Mouse (Mus musculus) forelimb bud, embryonic 11.5 days (tissue): ENCODE measurements at regions not wholly inside any gene's neighbourhood (a gene's known extent, or its start where the extent isn't known, plus 50 kb on each side); places are given as distances from the start of the nearest gene placed in this dataset.

Experiments used
- DNase-seq: peaks from one replicate; pipeline ENCODE4 v3.0.0-alpha.2; 2012; ENCODE audit warnings: low read depth, low spot score

DNA sequence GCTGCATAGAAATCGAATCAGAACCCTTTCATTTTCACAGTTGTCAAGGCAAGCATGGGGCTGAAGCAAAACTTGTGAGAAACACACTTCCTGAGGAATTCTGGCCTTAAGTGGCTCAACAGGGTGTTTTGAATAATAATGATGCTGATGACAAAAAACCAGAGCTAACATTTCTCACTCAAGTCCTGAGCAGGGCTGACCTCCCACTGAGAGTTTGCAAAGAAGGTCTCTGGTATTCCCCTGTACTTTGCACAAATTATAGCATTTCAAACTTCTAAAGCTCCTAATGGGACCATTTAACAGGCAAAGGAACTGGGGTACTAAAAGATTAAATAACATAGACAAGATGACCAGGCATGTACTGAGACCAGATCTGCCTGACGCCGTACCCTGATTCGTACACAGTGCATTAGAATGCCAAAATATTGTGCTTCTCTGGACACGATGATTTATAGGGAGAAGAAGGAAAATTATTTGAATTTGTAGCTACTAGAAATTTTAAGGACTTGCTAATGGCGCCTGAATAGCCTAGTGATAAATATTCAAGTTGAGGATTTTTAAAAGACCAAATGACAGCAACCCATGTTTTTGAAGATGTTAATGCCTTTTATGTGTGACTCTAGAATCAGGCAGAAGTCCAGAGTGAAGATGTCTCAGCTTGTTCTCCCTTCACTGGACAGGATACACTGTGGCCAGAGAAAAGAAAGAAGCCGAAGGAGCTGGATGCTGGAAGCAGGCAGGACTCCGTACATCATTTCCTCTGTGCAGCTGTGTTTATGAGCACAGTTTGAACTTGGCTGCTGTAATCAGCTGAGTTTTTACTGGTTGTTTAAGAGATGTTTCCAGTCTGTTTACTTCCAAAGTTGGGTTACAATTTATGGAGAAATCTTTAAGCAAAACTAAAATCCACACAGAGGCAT lies 1056.7 kb downstream of the Fam19a2 start:
- no peak for DNase-seq

GRCm38 (mm10) chr10:124332491-124332890 lies 1056.8 kb downstream of the Slc16a7 start:
- no peak for DNase-seq

DNA sequence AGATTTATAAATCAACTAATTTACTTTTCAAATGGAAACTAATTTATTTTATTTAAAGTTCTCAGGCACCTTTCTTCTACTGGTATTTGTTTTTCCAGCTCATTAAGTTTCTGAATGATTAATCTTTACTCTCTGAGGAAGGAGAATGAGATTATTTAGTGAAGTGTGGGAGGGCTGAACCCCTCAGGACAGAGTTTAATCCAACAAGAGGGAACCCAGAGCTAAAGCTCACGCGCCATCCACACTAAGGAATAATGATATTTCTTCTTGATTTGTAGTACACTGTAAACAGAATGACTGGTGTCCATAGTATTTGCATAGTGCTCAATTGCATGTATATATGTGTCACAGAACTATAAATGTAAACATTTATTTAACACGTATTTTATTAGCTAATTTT lies 1050.3 kb downstream of the Slc16a7 start:
- no peak for DNase-seq

GRCm38 (mm10) chr10:124349300-124349699 lies 1040.0 kb downstream of the Slc16a7 start:
- peak; percentile 13 for DNase-seq

DNA sequence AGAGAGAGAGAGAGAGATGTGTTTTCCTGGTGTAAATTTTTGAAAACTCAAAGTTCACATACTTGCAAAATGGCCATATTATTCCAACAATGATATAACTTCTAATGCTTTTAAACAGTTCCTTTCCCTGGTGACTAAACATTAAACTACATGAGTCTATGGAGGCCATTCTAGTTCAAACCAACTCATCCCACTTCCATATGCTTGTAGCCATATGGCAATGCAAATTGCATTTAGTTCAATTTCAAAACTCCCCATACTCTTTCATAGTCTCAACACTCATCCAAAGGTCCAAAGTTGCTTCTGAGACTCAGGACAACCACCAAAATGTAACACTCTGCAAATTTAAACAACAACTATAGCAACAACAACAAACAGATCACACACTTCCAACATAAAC lies 1026.5 kb downstream of the Slc16a7 start:
- DNase-seq, result no peak

- no peak for DNase-seq
These were observed 1018.3 kb downstream of the Slc16a7 start for GRCm38 (mm10) chr10:124370994-124371393.

DNA sequence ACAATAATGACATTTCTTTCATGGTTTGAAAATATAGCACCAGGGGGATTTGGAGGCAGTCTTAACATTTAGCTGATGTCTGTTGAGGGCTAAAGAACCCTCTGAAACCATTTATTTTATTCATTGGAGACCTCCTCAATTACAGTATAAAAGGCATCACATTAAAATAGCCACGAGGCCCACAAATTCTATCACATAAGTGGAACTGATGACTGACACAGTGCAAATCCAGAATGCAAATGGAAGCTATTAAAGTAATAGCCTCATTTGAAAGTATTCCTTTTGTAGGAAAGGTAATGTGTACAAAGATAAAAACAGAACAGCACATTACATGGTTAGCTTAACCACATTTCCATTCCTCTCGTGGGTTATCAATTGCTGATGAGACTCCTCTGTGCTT lies 986.6 kb downstream of the Slc16a7 start:
- no peak for DNase-seq

GRCm38 (mm10) chr10:124409633-124410032 lies 979.6 kb downstream of the Slc16a7 start:
- no peak for DNase-seq

GRCm38 (mm10) chr10:124416531-124416930 lies 972.7 kb downstream of the Slc16a7 start:
- DNase-seq, result no peak

DNA sequence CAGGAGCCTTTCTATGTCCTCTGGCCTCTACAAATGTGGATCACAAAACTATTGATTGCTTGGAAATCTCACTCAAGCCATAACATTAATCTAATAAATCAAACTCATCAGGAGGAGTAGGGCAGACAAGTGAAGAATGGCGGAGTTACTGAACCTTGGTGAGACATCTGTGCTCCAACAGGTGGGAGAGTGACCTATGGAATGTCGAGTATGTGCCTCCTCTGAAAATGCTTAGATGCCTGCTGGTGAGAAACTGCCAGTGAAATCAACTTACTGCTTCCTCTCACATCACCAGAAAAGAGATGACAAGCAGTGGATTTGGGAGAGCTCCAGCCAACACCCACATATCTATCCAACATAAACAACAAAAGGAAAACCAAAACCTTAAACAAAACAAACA lies 965.8 kb downstream of the Slc16a7 start:
- no peak for DNase-seq
